Mouse (Mus musculus): ENCODE measurements around the gene Zfp937.
"Not testable (repeated sequence)": the region's sequence is repeated elsewhere in the genome, so short reads cannot be mapped to it uniquely, and the experiment has no call there.

Gene Zfp937

GRCm38 (mm10) chr2:150217600-150218362, at the start of gene Zfp937:
Gene Zfp937 (plus strand): TSS chr2:150218073.
- peak; percentile 76 for DNase-seq (ENCODE audit: low spot score)

GRCm38 (mm10) chr2:150173833-150174232, 44.0 kb upstream of the Zfp937 start:
- DNase-seq (ENCODE audit: low spot score): no peak

GRCm38 (mm10) chr2:150179579-150179978, 38.3 kb upstream of the Zfp937 start, which contains the start of gene Gm10770:
Gene Gm10770 (minus strand): TSS chr2:150179679.
- not testable (repeated sequence) for DNase-seq (ENCODE audit: low spot score)

- not testable (repeated sequence) for DNase-seq (ENCODE audit: low spot score)
These were observed 36.8 kb upstream of the Zfp937 start for GRCm38 (mm10) chr2:150181046-150181445.

GRCm38 (mm10) chr2:150181570-150181999, 36.3 kb upstream of the Zfp937 start, which contains the start of gene Gm14139:
Gene Gm14139 (plus strand): TSS chr2:150181755.
- DNase-seq (ENCODE audit: low spot score): not testable (repeated sequence)

GRCm38 (mm10) chr2:150218363-150218725, 471 bp downstream of the Zfp937 start:
- DNase-seq (ENCODE audit: low spot score): not testable (repeated sequence)

- DNase-seq (ENCODE audit: low spot score): not testable (repeated sequence)
These were observed 5.4 kb downstream of the Zfp937 start for GRCm38 (mm10) chr2:150223263-150223662.

GRCm38 (mm10) chr2:150243211-150243610, 25.3 kb downstream of the Zfp937 start:
- DNase-seq (ENCODE audit: low spot score): no peak

DNA sequence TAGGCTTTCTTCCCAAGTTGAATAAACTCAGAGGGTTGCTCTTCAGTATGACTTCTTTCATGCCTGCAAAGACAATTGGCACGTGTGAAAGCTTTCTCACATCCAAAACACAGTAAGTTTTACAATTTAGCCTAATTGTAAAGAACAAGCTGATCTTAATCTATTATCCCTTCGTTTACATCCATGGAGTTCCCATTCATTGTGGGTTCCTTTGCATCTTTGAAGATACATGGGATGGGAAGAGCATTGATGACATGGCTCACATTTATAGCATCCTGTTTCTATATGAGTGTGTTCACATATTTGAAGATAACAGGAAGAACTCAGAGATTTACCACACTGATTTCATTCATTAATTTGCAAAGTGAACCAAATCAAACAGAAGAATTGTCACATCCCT, 37.6 kb downstream of the Zfp937 start, which contains the start of gene Gm21994:
Gene Gm21994, minus strand, starts transcription at position 101 of the 400 bp plus-strand sequence.
- not testable (repeated sequence) for DNase-seq (ENCODE audit: low spot score)

DNA sequence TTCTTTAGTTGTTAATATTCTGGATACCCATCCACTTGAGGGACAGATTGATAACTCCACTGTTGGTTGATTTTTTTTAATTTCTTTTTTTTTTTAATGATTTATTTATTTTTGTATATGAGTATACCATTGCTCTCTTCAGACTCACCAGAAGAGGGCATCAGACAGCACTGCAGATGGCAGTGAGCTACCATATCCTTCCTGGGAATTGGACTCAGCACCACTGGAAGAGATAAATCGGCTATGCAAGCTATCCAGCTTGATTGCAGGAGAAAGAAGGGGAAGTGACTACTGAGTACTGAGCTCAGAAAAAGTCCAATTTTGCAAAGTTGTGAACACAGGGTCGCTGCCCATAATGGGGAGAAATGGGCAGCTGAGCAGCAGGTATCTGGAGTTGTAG, 39.0 kb downstream of the Zfp937 start:
- not testable (repeated sequence) for DNase-seq (ENCODE audit: low spot score)

DNA sequence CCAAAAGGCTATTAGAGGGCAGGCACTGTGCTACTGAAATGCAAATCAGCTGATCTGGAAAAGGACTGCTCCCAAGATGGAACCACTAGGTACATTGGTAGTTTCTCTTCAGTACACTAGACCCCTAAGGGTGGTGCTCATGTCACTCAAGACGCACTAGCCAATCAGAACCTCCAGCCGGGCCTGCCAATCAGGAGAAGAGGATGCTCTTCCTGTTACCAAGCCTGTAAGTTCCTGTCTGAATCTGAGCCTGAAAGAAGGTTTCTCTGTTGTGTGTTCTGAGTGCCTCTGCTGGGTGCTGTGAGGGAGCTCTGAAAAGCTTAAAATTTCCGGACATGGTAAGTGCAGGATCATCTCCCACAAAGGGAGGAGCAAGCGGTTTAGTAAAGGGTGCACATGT, 39.4 kb downstream of the Zfp937 start, which contains the start of gene Gm14124:
Gene Gm14124, plus strand, starts transcription at position 227 of the 400 bp plus-strand sequence.
- not testable (repeated sequence) for DNase-seq (ENCODE audit: low spot score)

Measured in ovary, postnatal 36 days (tissue).